Mouse (Mus musculus) megakaryocyte, embryonic 14.5 days (primary cell): ENCODE results near the gene Gmeb2. TPM values are rescaled to one million over a fixed set of nuclear protein-coding genes. Genes with fewer than 3 reads are reported as not detected.

Source experiments
- H3K27me3 ChIP-seq: replicated peaks from 2 replicates; pipeline ENCODE3; 2012; ENCODE audit warnings: inconsistent platforms
- H3K36me3 ChIP-seq: replicated peaks from 2 replicates; pipeline ENCODE3; 2012; ENCODE audit warnings: low read length, inconsistent platforms, mixed read lengths
- H3K4me1 ChIP-seq: 2 replicates; pipeline ENCODE4 v1.6.1; 2012; ENCODE audit warnings: inconsistent platforms
- H3K4me3 ChIP-seq: replicated peaks from 2 replicates; pipeline ENCODE3; 2012; ENCODE audit warnings: moderate library complexity, mild to moderate bottlenecking, inconsistent platforms
- H3K9me3 ChIP-seq: 2 replicates; pipeline ENCODE4 v1.6.1; 2012; ENCODE audit warnings: inconsistent platforms
- FLI1 ChIP-seq: IDR thresholded peaks from 2 replicates; pipeline ENCODE4 v1.6.1; 2012; ENCODE audit warnings: low read length, inconsistent platforms, mixed read lengths
- GATA1 ChIP-seq: IDR thresholded peaks from 3 replicates; pipeline ENCODE4 v1.6.1; 2012; ENCODE audit warnings: mixed read lengths, low read length, inconsistent platforms, borderline replicate concordance
- polyA plus RNA-seq: library from polyadenylated mRNA; stranded (reverse); fragments of >175 nt; gene quantifications from 2 replicates; pipeline ENCODE4 v1.2.3, GENCODE M21; 2012; ENCODE audit warnings: low replicate concordance; ENCODE audit not compliant: insufficient read depth

Gene Gmeb2
- polyA plus RNA-seq, 1 experiment: 4.9 TPM

DNA sequence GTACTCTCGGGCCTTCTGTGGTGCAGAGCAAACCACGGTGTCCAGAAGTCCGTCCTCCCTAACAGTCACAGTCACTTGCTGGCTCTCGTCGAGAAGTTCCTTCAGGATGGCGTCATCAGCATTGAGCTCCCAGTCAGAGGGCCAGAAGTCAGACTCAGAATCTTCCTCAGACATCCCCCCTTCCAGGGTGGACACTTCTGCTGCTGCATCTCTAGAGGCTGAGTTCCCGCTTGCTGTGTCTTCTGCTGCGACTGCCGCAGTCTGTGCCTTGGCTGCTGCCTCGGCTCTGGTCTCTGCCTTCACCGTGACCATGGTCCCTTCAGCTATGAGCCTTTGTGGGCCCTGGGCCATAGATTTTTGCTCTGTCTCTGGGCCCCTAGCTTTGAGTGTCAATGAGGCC is 53.2 kb downstream of the Gmeb2 start:
- TF ChIP-seq GATA1 (no peak), FLI1 (no peak)
- H3K4me3 ChIP-seq: no peak overlapping the region
- peaks cover 97% of the 10 kb centered on the region for H3K36me3 ChIP-seq
- H3K27me3 ChIP-seq: no peaks in the 10 kb centered on the region
- no peaks in the 10 kb centered on the region for H3K9me3 ChIP-seq
- peaks cover 24% of the 10 kb centered on the region for H3K4me1 ChIP-seq

DNA sequence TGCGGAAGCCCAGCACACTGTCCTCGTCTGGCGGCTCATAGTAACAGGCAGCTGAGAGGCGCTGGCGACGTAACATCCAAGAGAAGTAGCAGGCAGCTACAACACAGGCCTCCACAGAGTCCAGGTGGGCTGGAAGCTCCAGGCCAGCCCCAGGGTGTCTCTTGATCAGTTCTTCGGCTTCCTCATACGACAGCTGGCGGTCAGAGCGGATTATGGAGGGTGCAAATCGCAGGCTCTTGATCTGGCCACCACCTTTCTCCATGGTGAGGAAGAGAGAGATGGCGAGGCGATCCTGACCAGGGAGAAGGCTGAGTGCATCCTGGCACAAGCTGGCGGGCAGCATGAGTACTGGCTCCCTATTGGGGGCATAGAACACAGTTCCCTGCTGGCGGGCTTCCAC is 54.4 kb downstream of the Gmeb2 start:
- Histone ChIP-seq H3K27me3 (no peaks in the 10 kb centered on the region), H3K4me1 (peaks cover 20% of the 10 kb centered on the region), H3K9me3 (no peaks in the 10 kb centered on the region), H3K36me3 (peaks cover 98% of the 10 kb centered on the region), H3K4me3 (no peak overlapping the region)
- TF ChIP-seq GATA1 (no peak), FLI1 (no peak)

DNA sequence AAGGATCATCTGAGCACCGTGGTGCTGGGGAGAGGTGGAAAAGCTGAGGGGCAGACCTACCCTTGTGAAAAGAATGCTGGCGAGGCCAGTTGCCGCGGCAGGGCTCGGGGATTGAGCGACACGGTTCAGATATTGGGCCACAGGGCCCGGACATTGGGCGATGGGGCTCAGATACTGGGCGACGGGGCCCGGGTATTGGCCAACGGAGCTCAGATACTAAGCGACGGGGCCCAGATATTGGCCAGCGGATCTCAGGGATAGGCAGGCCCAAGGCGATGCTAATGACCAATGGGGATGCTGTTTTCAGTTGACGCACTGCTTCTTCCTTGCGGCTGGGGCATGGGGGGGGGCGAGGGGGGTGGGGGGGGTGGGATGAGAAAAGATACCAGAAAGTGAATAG is 56.7 kb downstream of the Gmeb2 start:
- no peaks in the 10 kb centered on the region for H3K9me3 ChIP-seq
- no peaks in the 10 kb centered on the region for H3K27me3 ChIP-seq
- peaks cover 10% of the 10 kb centered on the region for H3K4me1 ChIP-seq
- TF ChIP-seq FLI1 (no peak), GATA1 (no peak)
- H3K4me3 ChIP-seq: no peak overlapping the region
- H3K36me3 ChIP-seq: peaks cover 98% of the 10 kb centered on the region

- Histone ChIP-seq H3K4me3 (no peak overlapping the region), H3K9me3 (no peaks in the 10 kb centered on the region), H3K4me1 (peaks cover 6% of the 10 kb centered on the region), H3K27me3 (peaks cover 5% of the 10 kb centered on the region), H3K36me3 (peaks cover 73% of the 10 kb centered on the region)
- TF ChIP-seq GATA1: no peak
- TF ChIP-seq FLI1: no peak
Measured at GRCm38 (mm10) chr2:181228335-181228734, 59.5 kb downstream of the Gmeb2 start.

DNA sequence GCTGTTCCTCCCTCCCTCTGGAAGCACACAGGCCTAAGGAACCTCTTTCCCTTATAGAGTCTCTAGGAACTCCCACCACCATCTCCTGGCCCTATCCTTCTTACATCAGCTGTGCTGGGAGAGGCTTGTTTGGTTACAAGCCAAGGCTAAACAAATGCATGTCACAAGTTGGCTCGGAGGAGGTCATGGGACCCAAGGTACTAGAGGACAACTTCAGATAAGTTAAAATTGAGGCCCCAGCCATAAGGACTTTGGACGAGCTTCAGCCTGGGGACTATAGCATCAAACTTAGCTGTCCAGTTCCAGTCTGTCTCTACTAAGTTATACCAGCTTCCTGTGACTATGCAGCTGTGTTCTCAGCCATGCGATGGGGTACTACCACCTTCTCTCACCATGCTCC is 60.7 kb downstream of the Gmeb2 start:
- Histone ChIP-seq H3K36me3 (peaks cover 60% of the 10 kb centered on the region), H3K27me3 (peaks cover 17% of the 10 kb centered on the region), H3K4me3 (no peak overlapping the region), H3K4me1 (peaks cover 6% of the 10 kb centered on the region), H3K9me3 (no peaks in the 10 kb centered on the region)
- no peak for TF ChIP-seq FLI1
- TF ChIP-seq GATA1: no peak

DNA sequence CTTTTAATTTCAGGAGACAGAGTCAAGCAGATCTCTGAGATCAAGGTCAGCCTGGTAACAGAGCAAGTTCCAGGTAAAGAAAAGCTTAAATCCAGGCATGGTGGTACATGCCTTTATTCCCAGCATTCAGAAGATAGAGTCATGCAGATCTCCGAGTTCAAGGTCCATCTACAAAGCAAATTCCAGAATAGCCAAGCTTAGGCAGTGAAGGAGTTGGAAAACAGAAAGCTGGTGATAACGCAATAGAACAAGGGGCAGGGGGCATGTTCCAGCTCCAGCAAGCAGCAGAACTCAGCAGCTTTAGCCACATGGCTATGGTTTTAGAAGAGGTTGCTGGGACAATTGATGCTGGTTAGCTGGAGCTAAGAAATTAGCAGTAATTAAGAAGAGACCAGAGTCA is 62.8 kb downstream of the Gmeb2 start:
- Histone ChIP-seq H3K4me1 (peaks cover 12% of the 10 kb centered on the region), H3K4me3 (no peak overlapping the region), H3K27me3 (peaks cover 38% of the 10 kb centered on the region), H3K9me3 (no peaks in the 10 kb centered on the region), H3K36me3 (peaks cover 40% of the 10 kb centered on the region)
- TF ChIP-seq GATA1: no peak

DNA sequence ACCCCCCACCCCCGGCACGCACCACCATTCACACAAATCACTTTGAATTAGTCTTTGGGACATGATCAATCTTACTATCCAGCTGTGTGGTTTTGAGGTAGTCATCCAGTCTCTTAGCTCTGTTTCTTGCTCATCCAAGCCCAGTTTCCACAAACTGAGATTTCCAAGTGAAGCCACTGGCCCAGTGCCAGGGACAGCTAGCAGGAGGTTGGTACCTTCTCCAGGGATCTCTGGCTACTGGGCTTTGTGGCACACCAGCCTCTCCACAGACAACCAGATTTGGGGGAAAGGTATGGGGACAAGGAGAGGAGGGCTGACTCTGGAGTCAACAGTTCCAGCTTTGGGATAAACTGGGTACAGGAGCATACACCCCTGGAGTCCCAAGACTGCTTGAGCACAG is 67.5 kb downstream of the Gmeb2 start:
- Histone ChIP-seq H3K4me3 (peak overlapping the region; percentile 89), H3K4me1 (peaks cover 22% of the 10 kb centered on the region), H3K9me3 (no peaks in the 10 kb centered on the region), H3K36me3 (no peaks in the 10 kb centered on the region), H3K27me3 (peaks cover 49% of the 10 kb centered on the region)
- no peak for TF ChIP-seq FLI1
- TF ChIP-seq GATA1: no peak

GRCm38 (mm10) chr2:181219538-181220216 is 68.2 kb downstream of the Gmeb2 start, which contains the start of gene Fndc11:
TSS of gene Fndc11 (plus strand) at chr2:181220013.
- peaks cover 25% of the 10 kb centered on the region for H3K4me1 ChIP-seq
- no peak for TF ChIP-seq FLI1
- TF ChIP-seq GATA1: no peak
- H3K9me3 ChIP-seq: no peaks in the 10 kb centered on the region
- peak within 1 kb of the TSS; percentile 89 for H3K4me3 ChIP-seq
- no peaks in the 10 kb centered on the region for H3K36me3 ChIP-seq
- peaks cover 53% of the 10 kb centered on the region for H3K27me3 ChIP-seq

DNA sequence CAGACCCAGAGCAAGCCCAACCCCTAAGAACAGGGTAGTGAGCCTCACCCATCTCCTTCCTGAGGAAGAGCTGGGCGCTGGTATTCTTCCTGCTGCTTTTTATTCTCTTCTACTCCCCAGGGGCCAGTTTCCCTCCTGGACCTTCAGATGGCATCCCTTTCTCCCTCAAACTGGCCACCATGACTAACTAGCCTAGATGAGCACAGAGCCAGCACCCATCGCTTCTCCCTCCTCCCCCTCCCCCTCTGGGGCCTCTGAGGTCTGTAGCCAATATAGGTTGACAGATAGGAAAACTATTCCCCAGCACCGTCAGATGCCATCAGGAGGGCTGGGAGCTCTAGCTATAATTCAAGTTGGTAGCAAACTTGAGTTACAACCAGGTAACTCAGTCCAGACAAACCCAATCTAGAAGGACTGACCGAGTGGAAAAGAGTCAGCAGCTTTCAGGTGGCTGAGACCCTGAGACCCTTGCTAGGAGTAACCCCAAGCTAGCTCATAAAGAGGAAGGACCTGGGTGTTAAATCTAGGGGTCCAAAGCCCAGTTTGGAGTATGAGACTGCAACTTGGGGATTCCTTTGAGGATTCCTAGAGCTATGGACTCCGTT is 68.9 kb downstream of the Gmeb2 start:
- H3K27me3 ChIP-seq: peaks cover 59% of the 10 kb centered on the region
- no peaks in the 10 kb centered on the region for H3K9me3 ChIP-seq
- no peaks in the 10 kb centered on the region for H3K36me3 ChIP-seq
- peak overlapping the region; percentile 89 for H3K4me3 ChIP-seq
- no peak for TF ChIP-seq GATA1
- TF ChIP-seq FLI1: no peak
- peaks cover 25% of the 10 kb centered on the region for H3K4me1 ChIP-seq

DNA sequence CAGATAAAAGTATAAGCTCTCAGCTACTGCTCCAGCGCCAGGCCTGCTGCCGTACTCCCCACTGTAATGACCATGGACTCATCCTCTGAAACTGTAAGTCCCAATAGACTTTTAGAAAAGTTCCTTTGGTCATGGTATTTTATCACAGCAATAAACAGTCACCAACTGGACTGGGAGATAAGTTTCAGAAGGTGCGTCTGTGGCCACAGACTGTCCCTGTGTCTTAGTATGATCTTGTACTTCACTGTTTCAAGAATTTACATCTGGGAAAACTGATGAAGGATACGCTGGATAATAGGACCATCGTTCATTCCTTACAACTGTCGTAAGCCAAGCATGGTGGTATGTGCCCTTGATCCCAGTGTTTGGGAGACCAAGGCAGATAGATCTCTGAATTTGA is 71.8 kb downstream of the Gmeb2 start:
- TF ChIP-seq GATA1 (no peak), FLI1 (no peak)
- no peak overlapping the region for H3K4me3 ChIP-seq
- H3K27me3 ChIP-seq: peaks cover 61% of the 10 kb centered on the region
- peaks cover 40% of the 10 kb centered on the region for H3K4me1 ChIP-seq
- no peaks in the 10 kb centered on the region for H3K9me3 ChIP-seq
- H3K36me3 ChIP-seq: no peaks in the 10 kb centered on the region

- H3K27me3 ChIP-seq: peaks cover 65% of the 10 kb centered on the region
- TF ChIP-seq GATA1 (no peak), FLI1 (no peak)
- peaks cover 18% of the 10 kb centered on the region for H3K4me1 ChIP-seq
- H3K9me3 ChIP-seq: no peaks in the 10 kb centered on the region
- H3K4me3 ChIP-seq: peak within 1 kb of the TSS; percentile 85
- no peaks in the 10 kb centered on the region for H3K36me3 ChIP-seq
Measured at GRCm38 (mm10) chr2:181213021-181213445, 74.8 kb downstream of the Gmeb2 start, which contains the start of gene Srms. TSS of gene Srms (minus strand) at chr2:181213185.
